Mouse (Mus musculus): ENCODE results near the gene Rnf39. TPM values are rescaled to one million over a fixed set of nuclear protein-coding genes. Genes with fewer than 3 reads are reported as not detected.

Rnf39 gene
- polyA plus RNA-seq, 1 experiment from 2014 or later: 1.1 TPM

DNA sequence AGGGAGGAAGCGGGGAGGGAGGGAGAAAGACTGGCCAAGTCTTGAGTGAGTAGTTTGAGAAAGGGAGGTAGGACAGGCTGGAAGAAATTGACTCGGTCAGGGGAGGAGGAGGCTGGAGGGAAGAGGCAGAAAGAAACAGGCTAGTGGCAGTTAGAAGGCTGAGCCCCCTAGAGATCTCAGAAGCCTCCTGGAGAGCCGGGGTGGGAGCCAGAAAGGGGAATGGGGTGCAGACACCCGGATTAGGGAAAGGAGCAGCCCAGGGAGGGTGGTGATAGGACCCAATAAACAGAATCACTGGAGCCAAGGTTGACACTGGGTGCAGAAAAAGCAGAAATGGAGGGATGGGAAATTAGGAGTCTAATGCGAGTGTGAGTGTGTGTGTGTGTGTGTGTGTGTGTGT, 973 bp downstream of the Rnf39 start:
- ATAC-seq (ENCODE audit: borderline replicate concordance, extremely low read depth, low FRiP score, low TSS enrichment): no peak
- Histone ChIP-seq H3K36me3 (peaks cover 4% of the 10 kb centered on the region; the same call in 1 of the 2 replicates), H3K4me2 (peak overlapping the region; percentile 83), H3K27me3 (peaks cover 65% of the 10 kb centered on the region), H3K4me1 (peaks cover 17% of the 10 kb centered on the region), H3K27ac (no peak overlapping the region), H3K9ac (no peak overlapping the region), H3K4me3 (peak overlapping the region; percentile 40), H3K9me3 (no peaks in the 10 kb centered on the region)
- WGBS: 14% methylated on average over 5 of the region's 5 CpGs

DNA sequence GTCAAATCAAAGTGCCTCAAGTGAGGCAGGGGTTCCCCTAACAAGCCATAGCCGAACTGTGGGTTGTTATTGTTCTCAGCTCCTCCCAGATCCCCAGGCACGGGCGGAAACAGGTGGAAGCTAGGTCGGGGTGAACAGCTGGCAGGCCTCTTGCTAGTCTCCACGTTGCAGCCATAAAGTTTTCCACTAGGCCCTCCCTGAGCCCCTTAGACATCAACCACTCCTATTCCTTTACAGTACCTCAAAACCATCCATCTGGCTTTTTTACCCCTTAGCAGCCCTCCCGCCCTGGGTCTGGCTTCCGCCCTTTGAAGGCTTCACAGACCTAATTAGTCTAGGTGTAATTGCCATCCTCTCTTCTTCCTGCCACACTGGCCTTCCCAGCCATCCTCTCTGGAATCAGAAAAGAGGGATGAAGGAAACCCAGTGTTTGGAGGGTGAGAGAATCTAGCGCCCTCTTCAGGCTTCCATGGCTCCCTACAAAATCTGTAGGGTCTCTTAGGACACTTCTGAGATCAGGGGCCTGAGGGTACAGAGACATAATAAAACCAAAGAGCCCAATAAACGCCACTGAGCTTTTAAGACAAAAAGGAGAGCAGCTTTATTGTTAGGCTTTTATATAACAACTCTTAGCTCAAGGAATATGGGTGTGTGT, 1.5 kb downstream of the Rnf39 start:
- peaks cover 17% of the 10 kb centered on the region for H3K4me1 ChIP-seq
- peaks cover 9% of the 10 kb centered on the region for H3K36me3 ChIP-seq
- H3K9ac ChIP-seq: no peak overlapping the region
- 30% methylated on average over 9 of the region's 9 CpGs for WGBS
- H3K9me3 ChIP-seq: no peaks in the 10 kb centered on the region
- no peak overlapping the region; the same call in 1 of the 2 replicates for H3K4me2 ChIP-seq
- ATAC-seq (ENCODE audit: borderline replicate concordance, extremely low read depth, low FRiP score, low TSS enrichment): no peak
- H3K27ac ChIP-seq: no peak overlapping the region
- H3K4me3 ChIP-seq: no peak overlapping the region
- peaks cover 59% of the 10 kb centered on the region for H3K27me3 ChIP-seq

DNA sequence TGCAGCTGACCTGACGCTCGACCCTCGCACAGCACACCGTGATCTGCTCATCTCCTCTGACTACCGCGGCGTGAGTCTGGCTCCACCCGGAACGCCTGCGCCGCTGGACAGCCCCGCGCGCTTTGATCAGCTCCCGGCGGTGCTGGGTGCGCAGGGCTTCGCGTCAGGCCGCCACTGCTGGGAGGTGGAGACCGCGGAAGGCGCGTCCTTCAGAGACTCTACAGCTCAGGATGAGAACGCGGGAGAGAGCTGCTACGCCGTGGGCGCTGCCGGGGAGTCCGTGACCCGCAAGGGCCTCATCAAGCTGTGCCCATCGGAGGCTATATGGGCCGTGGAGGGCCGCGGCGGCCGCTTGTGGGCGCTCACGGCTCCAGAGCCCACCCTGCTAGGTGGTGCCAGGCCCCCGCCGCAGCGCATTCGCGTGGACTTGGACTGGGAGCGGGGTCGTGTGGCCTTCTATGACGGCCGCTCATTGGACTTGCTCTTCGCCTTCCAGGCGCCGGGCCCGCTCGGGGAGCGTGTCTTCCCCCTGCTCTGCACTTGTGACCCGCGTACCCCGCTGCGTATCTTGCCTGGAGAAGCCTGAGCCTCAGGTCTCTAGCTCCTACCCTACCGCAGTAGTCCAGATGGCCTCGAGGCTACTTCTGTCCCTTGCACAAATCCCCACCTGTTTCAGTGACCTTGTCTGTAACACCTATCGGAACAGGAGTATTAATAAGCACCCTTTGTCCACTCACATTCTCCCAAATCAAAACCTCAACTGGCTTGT, 4.5 kb downstream of the Rnf39 start:
- Histone ChIP-seq H3K27me3 (peaks cover 46% of the 10 kb centered on the region), H3K9ac (peak overlapping the region; percentile 58), H3K36me3 (peaks cover 12% of the 10 kb centered on the region), H3K4me2 (peak overlapping the region; percentile 90), H3K4me3 (peak overlapping the region; percentile 45), H3K4me1 (peaks cover 27% of the 10 kb centered on the region), H3K9me3 (no peaks in the 10 kb centered on the region), H3K27ac (no peak overlapping the region)
- peak; percentile 21; the same call in 1 of the 2 replicates for ATAC-seq (ENCODE audit: borderline replicate concordance, extremely low read depth, low FRiP score, low TSS enrichment)
- 1% methylated on average over 61 of the region's 62 CpGs for WGBS

DNA sequence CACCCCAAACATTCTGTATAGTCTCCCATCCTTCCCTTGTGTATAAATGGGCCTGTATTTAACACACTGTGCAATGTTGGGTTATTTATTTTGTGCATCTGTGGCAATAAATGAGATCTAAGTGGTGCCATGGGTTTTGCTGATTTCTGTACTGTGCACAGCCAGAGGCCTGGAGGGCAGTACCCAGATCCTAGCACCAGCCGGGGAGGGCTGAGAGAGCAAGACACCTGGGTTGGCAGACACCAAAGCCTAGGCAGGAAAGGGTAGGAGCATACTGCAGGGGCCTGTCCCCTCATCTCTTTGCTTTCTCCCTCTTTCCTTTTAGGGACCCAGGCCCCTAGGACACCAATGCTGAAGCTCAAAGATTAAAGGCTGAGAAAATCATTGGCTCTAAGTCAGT, 5.6 kb downstream of the Rnf39 start:
- 84% methylated on average over 1 of the region's 1 CpGs for WGBS

DNA sequence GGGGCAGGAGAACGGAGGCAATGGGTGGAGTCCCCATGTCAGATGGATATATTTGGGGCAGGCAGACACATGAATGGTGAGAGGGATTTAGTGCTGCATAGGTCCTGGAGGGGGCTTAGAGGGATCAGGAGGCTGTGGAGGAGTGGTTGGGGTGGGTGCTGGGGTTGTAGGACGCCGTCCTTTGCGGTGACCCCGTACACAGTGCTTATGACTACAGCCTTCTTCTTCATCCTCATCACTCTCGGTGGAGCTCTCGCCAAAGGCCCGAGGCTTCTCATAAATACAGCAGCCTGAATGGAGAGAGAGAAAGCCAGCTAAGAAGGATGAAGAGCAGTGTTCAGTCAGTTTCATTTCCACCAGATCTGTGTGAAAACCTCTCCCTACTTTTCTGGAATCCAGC, 6.5 kb downstream of the Rnf39 start:
- no peaks in the 10 kb centered on the region for H3K9me3 ChIP-seq
- no peak overlapping the region for H3K4me3 ChIP-seq
- no peak overlapping the region for H3K27ac ChIP-seq
- peaks cover 15% of the 10 kb centered on the region for H3K4me1 ChIP-seq
- peaks cover 26% of the 10 kb centered on the region for H3K27me3 ChIP-seq
- H3K9ac ChIP-seq: no peak overlapping the region
- no peak overlapping the region for H3K4me2 ChIP-seq
- no peak for ATAC-seq (ENCODE audit: borderline replicate concordance, extremely low read depth, low FRiP score, low TSS enrichment)
- H3K36me3 ChIP-seq: peaks cover 19% of the 10 kb centered on the region
- WGBS: 90% methylated on average over 8 of the region's 8 CpGs

More for the DNA sequence above, 5.6 kb downstream of the Rnf39 start:
- no peak overlapping the region for H3K4me2 ChIP-seq
- no peak overlapping the region for H3K4me3 ChIP-seq
- ATAC-seq (ENCODE audit: borderline replicate concordance, extremely low read depth, low FRiP score, low TSS enrichment): no peak
- H3K36me3 ChIP-seq: peaks cover 14% of the 10 kb centered on the region
- peaks cover 17% of the 10 kb centered on the region for H3K4me1 ChIP-seq
- H3K9ac ChIP-seq: no peak overlapping the region
- no peak overlapping the region for H3K27ac ChIP-seq
- H3K9me3 ChIP-seq: no peaks in the 10 kb centered on the region
- peaks cover 35% of the 10 kb centered on the region for H3K27me3 ChIP-seq

DNA sequence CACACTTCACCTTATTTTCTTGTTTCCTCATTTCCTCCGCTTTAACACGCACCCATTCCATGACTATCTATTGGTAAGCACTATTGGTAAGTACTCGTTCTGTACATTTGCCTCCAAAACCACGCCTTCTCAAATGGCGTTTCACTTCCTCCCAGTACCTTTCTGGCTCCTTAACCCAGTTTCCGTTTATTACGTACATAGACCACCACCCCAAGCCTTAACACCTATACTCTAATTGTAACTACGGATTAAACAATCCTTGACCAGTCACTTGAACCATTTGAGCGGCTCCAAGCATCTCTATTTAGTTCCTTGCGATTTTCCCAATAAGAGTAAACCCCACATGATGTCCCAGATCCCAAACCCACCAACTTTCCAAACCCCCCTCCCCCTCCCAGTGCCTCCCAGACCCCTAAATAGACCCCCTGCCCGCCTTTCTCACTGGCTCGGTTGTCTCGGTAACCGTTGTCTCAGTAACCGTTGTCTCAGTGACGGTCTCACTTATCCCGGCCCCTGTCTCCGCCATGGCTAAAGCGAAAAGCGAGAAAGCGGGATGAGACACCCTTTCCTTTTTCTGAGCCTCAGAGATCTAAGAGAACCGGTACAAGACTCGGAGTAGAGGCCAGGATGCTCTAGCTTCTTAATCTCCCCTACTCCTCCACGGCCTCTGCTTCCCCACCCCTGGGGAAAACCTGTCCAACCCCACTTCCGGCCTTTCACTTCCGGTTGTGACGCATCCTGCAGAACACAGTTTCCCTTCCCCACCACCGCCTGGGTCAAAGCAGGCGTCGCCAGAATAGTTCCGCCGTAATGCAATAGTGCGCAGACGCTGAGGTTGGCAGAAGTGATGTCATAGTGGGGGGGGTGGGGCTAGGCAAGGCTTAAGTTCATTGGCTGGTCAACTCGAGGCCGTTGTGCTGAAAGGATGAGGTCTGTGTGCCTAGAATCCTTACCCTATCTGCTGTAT, 8.5 kb downstream of the Rnf39 start, which contains the start of gene Ppp1r11:
Ppp1r11 (minus strand) TSS at position 761 of the 967 bp plus-strand sequence.
- WGBS: 2% methylated on average over 36 of the region's 36 CpGs
- Histone ChIP-seq H3K9me3 (no peaks in the 10 kb centered on the region), H3K27me3 (peaks cover 6% of the 10 kb centered on the region), H3K27ac (0 out of 2 replicates have a peak within 1 kb of the TSS, but pooled peaks have one; percentile 2), H3K4me3 (peak within 1 kb of the TSS; percentile 56), H3K36me3 (peaks cover 31% of the 10 kb centered on the region), H3K4me1 (peaks cover 15% of the 10 kb centered on the region), H3K4me2 (peak within 1 kb of the TSS; percentile 69), H3K9ac (peak within 1 kb of the TSS; percentile 46)
- peak; percentile 98 for ATAC-seq (ENCODE audit: borderline replicate concordance, extremely low read depth, low FRiP score, low TSS enrichment)

DNA sequence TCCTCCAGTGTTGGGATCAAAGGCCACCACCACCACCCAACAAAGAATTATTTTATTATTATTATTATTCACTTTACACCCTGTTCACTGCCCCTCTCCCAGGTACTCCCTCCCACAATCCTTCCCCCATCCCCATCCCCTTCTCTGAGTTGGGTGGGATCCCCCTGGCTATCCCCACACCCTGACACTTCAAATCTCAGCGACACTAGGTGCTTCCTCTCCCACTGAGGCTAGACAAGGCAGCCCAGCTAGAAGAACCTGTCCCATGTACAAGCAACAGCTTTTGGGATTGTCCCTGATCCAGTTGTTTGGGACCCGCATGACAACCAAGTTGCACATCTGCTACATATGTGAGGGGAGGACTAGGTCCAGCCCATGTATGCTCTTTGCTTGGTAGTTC, 9.9 kb downstream of the Rnf39 start:
- Histone ChIP-seq H3K4me1 (peaks cover 15% of the 10 kb centered on the region), H3K9ac (no peak overlapping the region), H3K36me3 (peaks cover 34% of the 10 kb centered on the region), H3K4me2 (no peak overlapping the region), H3K4me3 (no peak overlapping the region), H3K9me3 (no peaks in the 10 kb centered on the region), H3K27me3 (no peaks in the 10 kb centered on the region), H3K27ac (no peak overlapping the region)
- ATAC-seq (ENCODE audit: borderline replicate concordance, extremely low read depth, low FRiP score, low TSS enrichment): no peak
- 87% methylated on average over 2 of the region's 2 CpGs for WGBS

DNA sequence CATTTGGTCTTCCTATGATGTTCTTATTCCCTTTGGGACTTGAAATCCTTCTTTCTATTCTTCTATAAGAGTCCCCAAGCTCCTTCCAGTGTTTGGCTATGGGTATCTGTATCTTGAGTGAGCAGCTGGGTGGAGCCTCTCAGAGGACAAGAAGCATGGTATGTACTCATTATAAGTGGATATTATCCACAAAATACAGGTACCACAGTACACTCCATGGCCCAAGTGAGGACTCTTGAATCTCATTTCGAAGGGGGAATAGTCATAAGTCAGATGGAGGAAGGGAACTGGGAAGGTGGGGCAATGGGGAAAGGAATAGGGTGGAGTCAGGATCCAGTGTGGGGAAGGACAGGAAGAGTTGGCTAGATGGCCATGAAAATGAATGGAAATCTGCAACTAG, 10.3 kb downstream of the Rnf39 start:
- H3K27ac ChIP-seq: no peak overlapping the region
- no peak overlapping the region for H3K9ac ChIP-seq
- no peaks in the 10 kb centered on the region for H3K9me3 ChIP-seq
- ATAC-seq (ENCODE audit: borderline replicate concordance, extremely low read depth, low FRiP score, low TSS enrichment): no peak
- H3K4me1 ChIP-seq: peaks cover 16% of the 10 kb centered on the region
- H3K36me3 ChIP-seq: peaks cover 34% of the 10 kb centered on the region
- no peak overlapping the region for H3K4me2 ChIP-seq
- WGBS: 84% methylated on average over 1 of the region's 1 CpGs
- H3K4me3 ChIP-seq: no peak overlapping the region
- no peaks in the 10 kb centered on the region for H3K27me3 ChIP-seq

DNA sequence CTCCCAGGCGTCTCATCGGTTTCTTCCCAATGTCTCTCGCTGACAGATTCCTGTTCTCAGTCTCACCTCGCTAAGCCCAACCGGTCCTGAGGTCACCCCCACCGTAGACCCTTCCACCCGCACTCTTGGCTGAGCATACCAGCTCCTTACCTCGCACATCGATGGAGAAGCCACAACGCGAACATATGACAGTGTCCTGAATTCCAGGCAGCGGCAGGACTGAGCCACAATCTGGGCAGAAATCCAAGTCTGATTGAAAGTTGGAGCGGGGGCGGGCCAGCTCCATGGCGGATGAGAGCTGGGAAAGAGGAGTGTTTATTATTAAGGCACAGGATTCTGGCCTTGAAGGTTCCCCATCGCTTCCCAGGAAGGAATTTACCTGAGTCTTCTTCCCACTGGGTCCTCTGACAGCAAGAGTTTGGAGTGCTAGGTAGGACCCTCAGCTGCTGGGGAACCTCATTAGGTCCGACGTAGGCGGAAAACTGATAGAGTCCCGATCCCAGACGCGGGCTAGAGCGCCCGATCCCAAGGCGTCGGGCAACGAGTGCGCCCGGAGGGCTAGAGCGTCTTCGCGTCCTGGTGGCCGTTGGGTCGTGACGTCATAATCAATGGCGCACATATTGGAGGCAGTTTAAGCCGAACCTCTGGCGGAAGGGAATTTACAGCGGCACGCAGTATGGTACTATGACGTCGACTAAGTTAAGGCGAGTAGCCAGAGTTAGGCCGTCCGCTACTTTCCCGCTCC, 15.5 kb downstream of the Rnf39 start, which contains the start of the genes Znrd1 and Znrd1as:
Znrd1 (minus strand) TSS at position 561 of the 745 bp plus-strand sequence.
Znrd1as (plus strand) TSS at position 594 of the 745 bp plus-strand sequence.
- Histone ChIP-seq H3K27me3 (no peaks in the 10 kb centered on the region), H3K9me3 (no peaks in the 10 kb centered on the region), H3K9ac (peak within 1 kb of the TSS; percentile 75), H3K4me3 (peak within 1 kb of the TSS; percentile 68), H3K27ac (peak within 1 kb of the TSS; percentile 79), H3K4me1 (peaks cover 12% of the 10 kb centered on the region), H3K36me3 (peaks cover 22% of the 10 kb centered on the region; the same call in 1 of the 2 replicates), H3K4me2 (peak within 1 kb of the TSS; percentile 76)
- peak; percentile 96 for ATAC-seq (ENCODE audit: borderline replicate concordance, extremely low read depth, low FRiP score, low TSS enrichment)
- under 1% methylated on average over 46 of the region's 46 CpGs for WGBS

DNA sequence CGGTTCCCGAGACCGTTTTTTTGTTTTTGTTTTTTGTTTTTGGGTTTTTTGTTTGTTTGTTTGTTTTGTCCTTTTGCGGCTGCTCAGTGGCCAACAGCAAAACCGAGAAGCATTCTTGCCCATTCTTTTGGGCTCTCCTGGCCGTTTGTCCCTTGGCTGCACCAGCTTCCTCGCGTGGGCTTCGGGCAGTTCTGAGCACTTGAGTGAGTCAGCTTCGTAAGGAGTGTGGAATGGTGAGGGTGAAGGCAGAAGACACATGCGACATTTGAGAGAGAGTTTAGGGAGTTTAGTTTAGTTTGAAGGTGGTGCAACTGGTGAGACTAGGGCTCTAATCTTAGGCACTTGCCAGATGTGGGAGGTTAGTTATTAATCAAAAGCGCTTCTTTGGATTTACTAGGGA, 16.2 kb downstream of the Rnf39 start:
- 7% methylated on average over 12 of the region's 12 CpGs for WGBS
- H3K36me3 ChIP-seq: peaks cover 18% of the 10 kb centered on the region; the same call in 1 of the 2 replicates
- peak overlapping the region; percentile 49 for H3K27ac ChIP-seq
- H3K4me2 ChIP-seq: peak overlapping the region; percentile 76
- ATAC-seq (ENCODE audit: borderline replicate concordance, extremely low read depth, low FRiP score, low TSS enrichment): no peak
- peak overlapping the region; percentile 68 for H3K4me3 ChIP-seq
- H3K4me1 ChIP-seq: peaks cover 12% of the 10 kb centered on the region
- H3K9ac ChIP-seq: peak overlapping the region; percentile 56
- H3K27me3 ChIP-seq: no peaks in the 10 kb centered on the region
- H3K9me3 ChIP-seq: no peaks in the 10 kb centered on the region
